Mouse (Mus musculus) intestine, postnatal 0 days (tissue): ENCODE results near the gene Ndst2. TPM values are rescaled to one million over a fixed set of nuclear protein-coding genes. Genes with fewer than 3 reads are reported as not detected.

Source experiments
- ATAC-seq: fragments of 200-750 bp; cut with Nextera tagmentation; 2 replicates; pipeline ENCODE4 v1.8.0; 2017; ENCODE audit warnings: mild to moderate bottlenecking, moderate TSS enrichment, moderate library complexity
- H3K27ac ChIP-seq: fragments of 300-500 bp; sonication (generic); 2 replicates; pipeline ENCODE4 v1.5.1; 2014; ENCODE audit warnings: mild to moderate bottlenecking, low read depth, low read length, moderate library complexity
- H3K27me3 ChIP-seq: fragments of 300-500 bp; sonication (generic); replicated peaks from 2 replicates; pipeline ENCODE4 v1.6.1; 2014; ENCODE audit warnings: low read length, mixed read lengths; ENCODE audit not compliant: control insufficient read depth, insufficient read depth
- H3K36me3 ChIP-seq: fragments of 300-500 bp; sonication (generic); 2 replicates; pipeline ENCODE4 v1.6.1; 2014; ENCODE audit warnings: mild to moderate bottlenecking, moderate library complexity; ENCODE audit not compliant: control insufficient read depth, insufficient read depth
- H3K4me1 ChIP-seq: fragments of 300-500 bp; sonication (generic); replicated peaks from 2 replicates; pipeline ENCODE4 v1.6.1; 2014; ENCODE audit warnings: antibody characterized with exemption, low read length, mixed read lengths; ENCODE audit not compliant: control insufficient read depth, insufficient read depth
- H3K4me2 ChIP-seq: fragments of 300-500 bp; sonication (generic); replicated peaks from 2 replicates; pipeline ENCODE4 v1.6.1; 2014; ENCODE audit warnings: low read depth, mild to moderate bottlenecking, moderate library complexity
- H3K4me3 ChIP-seq: fragments of 300-500 bp; sonication (generic); 2 replicates; pipeline ENCODE4 v1.5.1; 2014; ENCODE audit warnings: low read depth, low read length
- H3K9ac ChIP-seq: fragments of 300-500 bp; sonication (generic); 2 replicates; pipeline ENCODE4 v1.6.1; 2014; ENCODE audit warnings: mild to moderate bottlenecking, low read depth, low read length
- H3K9me3 ChIP-seq: fragments of 300-500 bp; sonication (generic); 2 replicates; pipeline ENCODE4 v1.6.1; 2016; ENCODE audit warnings: mixed run types; ENCODE audit not compliant: control insufficient read depth
- CTCF ChIP-seq: sonication (generic); IDR thresholded peaks from 2 replicates; pipeline ENCODE4 v1.5.1; 2016; ENCODE audit warnings: low read depth, mild to moderate bottlenecking, control low read depth, antibody characterized with exemption, moderate library complexity
- WGBS: fragments of 180-500 bp; shearing (Covaris S2); extraction: QIAGEN DNeasy Blood & Tissue Kit; methylation state at CpG from one replicate; pipeline ENCODE4 v1.1.7; 2014; 5-methylcytosine and 5-hydroxymethylcytosine counted together
- polyA plus RNA-seq: library from polyadenylated mRNA; unstranded; fragments of >200 nt; fragmentation: Nextera tagmentation; extraction: Ambion mirVana; gene quantifications from 2 replicates; pipeline ENCODE4 v1.2.1, GENCODE M21; 2015

Gene Ndst2
- polyA plus RNA-seq, 1 experiment from 2014 or later = 9.8 TPM

DNA sequence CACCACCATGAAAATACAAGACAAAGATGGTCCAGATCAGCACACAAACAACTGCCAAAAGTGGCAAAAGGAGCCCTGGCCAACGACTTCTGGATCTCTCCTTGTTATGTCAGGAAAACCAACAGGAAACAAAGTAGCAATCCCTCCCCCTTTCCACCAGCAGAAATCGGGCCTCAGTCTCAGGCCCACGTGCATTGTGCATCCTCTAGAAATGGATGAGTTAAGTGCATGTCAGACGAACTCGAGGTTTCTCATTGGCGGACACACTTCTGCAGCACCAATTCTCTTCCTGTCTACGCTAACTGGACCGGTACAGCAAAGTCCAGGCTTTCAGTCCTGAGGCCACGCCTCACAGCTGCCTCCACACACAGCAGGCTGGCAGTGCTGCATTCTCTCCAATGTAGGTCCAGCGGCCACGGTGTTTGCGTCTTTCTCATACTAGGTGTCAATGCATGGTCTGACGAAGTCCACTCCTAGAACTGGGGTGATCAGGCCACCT, 1.6 kb upstream of the Ndst2 start:
- Histone ChIP-seq H3K27me3 (no peaks in the 10 kb centered on the region), H3K4me1 (peaks cover 3% of the 10 kb centered on the region; the same call in 1 of the 2 replicates), H3K4me3 (no peak overlapping the region), H3K9ac (no peak overlapping the region), H3K4me2 (no peak overlapping the region), H3K27ac (no peak overlapping the region), H3K36me3 (peaks cover 46% of the 10 kb centered on the region), H3K9me3 (no peaks in the 10 kb centered on the region)
- no peak for ATAC-seq
- no peak for TF ChIP-seq CTCF
- WGBS = 68% methylated on average over 13 of the region's 13 CpGs

DNA sequence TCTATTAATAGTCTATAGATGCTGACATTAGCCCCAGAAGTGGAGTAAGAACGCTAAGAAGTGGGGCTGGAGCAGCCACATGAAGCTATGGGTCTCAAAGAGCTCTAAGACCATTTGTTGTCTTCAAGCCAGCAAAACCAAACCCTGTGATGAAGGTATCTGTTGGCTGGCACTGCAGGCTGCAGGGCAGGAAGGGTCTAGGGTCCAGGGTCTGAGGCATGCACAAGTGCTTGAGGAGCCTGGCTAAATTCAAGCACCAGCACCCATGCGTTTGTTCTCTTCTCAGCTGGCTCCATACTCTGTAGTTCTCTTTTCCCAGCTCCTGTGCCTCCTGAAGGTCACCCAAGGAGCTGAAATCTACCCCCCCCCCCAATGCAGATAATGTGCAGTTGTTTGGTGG, 690 bp upstream of the Ndst2 start:
- 0 out of 2 replicates have a peak overlapping the region, but pooled peaks have one; percentile 94 for H3K4me2 ChIP-seq
- TF ChIP-seq CTCF = no peak

DNA sequence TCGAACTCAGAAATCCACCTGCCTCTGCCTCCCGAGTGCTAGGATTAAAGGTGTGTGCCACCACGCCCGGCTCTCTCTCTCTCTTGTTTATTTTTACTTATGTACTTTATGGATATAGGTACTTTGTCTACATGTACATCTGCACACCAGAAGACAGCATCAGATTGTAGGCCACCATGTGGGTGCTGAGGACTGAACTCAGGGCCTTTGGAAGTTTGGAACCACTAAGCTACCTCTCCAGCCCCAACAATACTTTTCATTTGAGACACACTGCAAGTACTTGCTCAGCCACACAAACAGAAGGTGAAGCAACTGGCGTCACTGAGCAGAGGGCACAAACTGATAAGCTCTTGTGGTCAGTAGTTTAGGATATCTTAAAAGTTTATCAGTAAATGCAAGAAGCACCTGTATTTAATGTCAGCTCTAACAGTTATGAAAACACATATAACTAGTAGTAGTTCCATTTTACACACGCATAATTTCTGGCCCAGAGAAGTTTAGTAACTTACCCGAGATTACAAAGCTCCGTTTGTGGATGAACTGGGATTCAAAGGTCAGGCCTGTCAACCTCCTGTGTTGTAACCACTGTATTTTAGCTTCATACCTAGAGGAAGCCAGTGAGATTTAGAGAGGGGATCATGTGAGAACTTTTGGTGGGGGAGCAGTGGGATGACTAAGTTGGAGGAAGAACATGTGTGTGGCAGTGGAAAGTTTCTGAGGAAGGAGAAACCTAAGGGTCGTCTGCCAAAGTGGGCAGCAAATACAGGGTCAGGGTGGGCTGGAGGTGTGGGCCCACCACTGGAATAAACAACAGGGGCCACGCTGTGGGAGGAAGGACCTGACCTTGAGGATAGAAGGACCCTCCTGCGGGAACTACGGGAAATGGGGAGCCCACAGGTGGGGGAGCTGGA, 1.1 kb downstream of the Ndst2 start:
- H3K27me3 ChIP-seq = no peaks in the 10 kb centered on the region
- 32% methylated on average over 12 of the region's 12 CpGs for WGBS
- H3K36me3 ChIP-seq = peaks cover 48% of the 10 kb centered on the region
- TF ChIP-seq CTCF = no peak
- H3K9ac ChIP-seq = peak overlapping the region; percentile 85
- no peak for ATAC-seq
- no peaks in the 10 kb centered on the region for H3K9me3 ChIP-seq
- peaks cover 3% of the 10 kb centered on the region; the same call in 1 of the 2 replicates for H3K4me1 ChIP-seq
- H3K27ac ChIP-seq = peak overlapping the region; percentile 94
- peak overlapping the region; percentile 73 for H3K4me3 ChIP-seq
- peak overlapping the region; percentile 94 for H3K4me2 ChIP-seq

More for the DNA sequence above, 690 bp upstream of the Ndst2 start:
- Histone ChIP-seq H3K27me3 (no peaks in the 10 kb centered on the region), H3K9me3 (no peaks in the 10 kb centered on the region), H3K36me3 (peaks cover 46% of the 10 kb centered on the region), H3K27ac (no peak overlapping the region), H3K9ac (no peak overlapping the region), H3K4me3 (no peak overlapping the region), H3K4me1 (peaks cover 3% of the 10 kb centered on the region; the same call in 1 of the 2 replicates)
- ATAC-seq = no peak
- 52% methylated on average over 2 of the region's 2 CpGs for WGBS

DNA sequence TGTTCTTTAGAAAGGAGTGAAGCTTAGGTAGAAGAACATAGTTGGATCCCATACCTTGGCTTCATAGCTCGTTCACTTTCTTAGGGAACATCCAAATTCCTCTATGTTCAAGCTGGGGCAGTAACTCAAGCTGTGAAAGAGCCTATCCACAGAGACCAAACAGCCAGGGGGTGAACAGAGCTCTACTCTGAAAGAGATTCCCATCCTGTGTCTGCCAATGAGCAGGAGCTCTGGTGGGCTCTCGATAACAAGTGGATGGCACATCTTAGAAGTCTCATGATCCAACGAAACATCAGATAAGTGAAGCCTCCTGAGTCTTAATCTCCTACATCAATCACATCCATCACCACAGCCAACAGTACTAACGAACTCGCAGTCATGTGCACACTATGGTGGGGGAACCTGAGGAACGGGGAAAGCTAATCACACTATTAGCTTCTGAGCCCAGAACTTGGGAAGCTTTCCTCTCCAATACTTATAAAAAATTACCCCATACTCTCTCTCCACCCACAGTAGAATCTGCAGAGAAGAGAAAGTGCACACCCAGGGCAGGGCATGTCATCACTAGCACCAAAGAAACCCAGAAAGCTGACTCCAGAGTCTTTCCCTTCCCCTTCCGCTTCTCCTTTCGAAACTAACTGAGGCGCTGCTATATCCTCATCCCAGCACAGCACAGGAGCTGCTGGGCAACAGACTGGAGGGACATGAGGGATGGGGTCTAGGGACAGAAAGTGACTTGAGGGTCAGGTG, 3.3 kb downstream of the Ndst2 start:
- H3K27me3 ChIP-seq = no peaks in the 10 kb centered on the region
- no peak for ATAC-seq
- H3K4me2 ChIP-seq = no peak overlapping the region
- H3K9ac ChIP-seq = no peak overlapping the region
- no peaks in the 10 kb centered on the region for H3K9me3 ChIP-seq
- H3K4me1 ChIP-seq = peaks cover 3% of the 10 kb centered on the region; the same call in 1 of the 2 replicates
- no peak overlapping the region for H3K27ac ChIP-seq
- H3K36me3 ChIP-seq = peaks cover 57% of the 10 kb centered on the region
- TF ChIP-seq CTCF = no peak
- WGBS = 86% methylated on average over 9 of the region's 9 CpGs
- H3K4me3 ChIP-seq = no peak overlapping the region

DNA sequence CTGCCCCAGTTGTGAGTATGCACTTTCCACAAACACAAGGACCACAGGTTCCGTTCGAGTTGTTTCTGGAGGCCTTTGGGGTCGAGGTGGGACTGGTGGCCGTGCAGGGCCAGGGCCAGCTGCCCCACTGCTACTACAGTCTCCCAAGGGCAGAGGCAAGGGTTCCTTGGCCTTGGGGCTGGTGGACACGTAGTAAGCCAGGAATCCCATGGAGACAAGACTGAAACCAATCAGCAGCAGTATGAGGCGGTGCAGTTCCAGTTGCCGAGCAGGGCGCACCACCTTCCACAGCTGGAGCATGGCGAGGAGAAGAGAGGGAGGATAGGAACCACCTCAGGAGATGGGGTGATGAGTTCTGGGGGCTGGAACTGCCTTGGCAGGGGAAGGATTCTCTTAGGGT, 4.5 kb downstream of the Ndst2 start:
- no peaks in the 10 kb centered on the region for H3K9me3 ChIP-seq
- H3K27ac ChIP-seq = no peak overlapping the region
- TF ChIP-seq CTCF = no peak
- no peak for ATAC-seq
- WGBS = 93% methylated on average over 9 of the region's 9 CpGs
- H3K4me2 ChIP-seq = no peak overlapping the region
- no peak overlapping the region for H3K9ac ChIP-seq
- no peak overlapping the region for H3K4me3 ChIP-seq
- H3K4me1 ChIP-seq = peaks cover 7% of the 10 kb centered on the region; the same call in 1 of the 2 replicates
- H3K27me3 ChIP-seq = no peaks in the 10 kb centered on the region
- peaks cover 67% of the 10 kb centered on the region for H3K36me3 ChIP-seq
